Mouse (Mus musculus) layer of hippocampus, adult 9-10 months (tissue): ENCODE data around the gene Gucy1b2.

Experiments used
- DNase-seq: peaks from one replicate; pipeline ENCODE4 v3.0.0; 2022; ENCODE audit warnings: low spot score

The Gucy1b2 gene

GRCm38 (mm10) chr14:62363774-62364173 is 92.3 kb downstream of the Gucy1b2 start:
- DNase-seq: no peak

- no peak for DNase-seq
Observed at GRCm38 (mm10) chr14:62361263-62361980, 94.7 kb downstream of the Gucy1b2 start.

- DNase-seq: no peak
Observed at GRCm38 (mm10) chr14:62355201-62355600, 100.9 kb downstream of the Gucy1b2 start.

- no peak for DNase-seq
Observed at GRCm38 (mm10) chr14:62353793-62354192, 102.3 kb downstream of the Gucy1b2 start.

- DNase-seq: no peak
Observed at GRCm38 (mm10) chr14:62353372-62353771, 102.7 kb downstream of the Gucy1b2 start.

GRCm38 (mm10) chr14:62350890-62351289 is 105.2 kb downstream of the Gucy1b2 start:
- no peak for DNase-seq

GRCm38 (mm10) chr14:62350186-62350585 is 105.9 kb downstream of the Gucy1b2 start:
- DNase-seq: no peak

- DNase-seq: no peak
Observed at GRCm38 (mm10) chr14:62349786-62350185, 106.3 kb downstream of the Gucy1b2 start.

- no peak for DNase-seq
Observed at GRCm38 (mm10) chr14:62347103-62347502, 109.0 kb downstream of the Gucy1b2 start.

- DNase-seq: no peak
Observed at GRCm38 (mm10) chr14:62346570-62346969, 109.5 kb downstream of the Gucy1b2 start.
